Mouse (Mus musculus) frontal cortex, postnatal 10 days (tissue): ENCODE results near the gene Fgf12.

Source experiments
- DNase-seq, 2 experiments: peaks; one replicate each; pipeline ENCODE4 v3.0.0; 2022; ENCODE audit warnings: low spot score in 2 of 2, mixed read lengths in 1 of 2

Fgf12 gene

DNA sequence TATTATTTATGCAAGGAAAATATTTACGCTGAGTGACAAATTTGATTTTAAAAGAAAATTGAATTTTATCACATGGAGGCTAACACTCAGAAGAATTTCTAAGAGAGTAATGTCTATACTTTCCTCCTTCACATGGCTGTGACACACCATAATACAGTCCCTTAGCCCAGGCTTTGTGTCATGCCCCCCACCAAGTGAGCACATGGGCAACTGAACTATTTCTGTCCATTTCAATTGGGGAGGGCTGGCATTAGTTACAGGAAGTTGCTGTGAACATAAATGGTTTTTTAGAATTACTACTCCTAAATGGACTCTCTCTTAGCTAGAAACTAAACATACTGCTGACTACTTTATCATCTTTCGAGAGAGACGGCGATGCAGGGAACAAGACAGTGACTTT, 276.2 kb downstream of the Fgf12 start:
- no peak for DNase-seq

DNA sequence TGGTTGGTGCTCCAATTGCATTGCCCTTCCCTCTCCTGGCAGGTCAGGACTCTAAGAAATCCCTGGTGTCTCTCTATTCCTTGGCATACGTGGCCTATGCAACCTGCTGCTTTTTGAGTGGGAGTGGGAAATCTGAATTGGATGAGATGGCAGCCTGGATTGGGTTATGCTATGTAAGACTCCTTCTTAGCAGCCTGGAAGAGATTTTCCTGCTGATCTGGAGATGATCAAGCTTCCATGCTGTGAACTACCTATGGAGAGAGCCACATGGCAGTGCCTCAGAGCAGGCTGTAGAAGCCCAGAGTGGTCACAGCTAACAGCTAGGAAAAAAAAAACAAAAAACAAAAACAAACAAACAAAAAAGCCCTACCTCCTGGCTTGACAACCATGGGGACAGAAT, 277.3 kb downstream of the Fgf12 start:
- DNase-seq: no peak

DNA sequence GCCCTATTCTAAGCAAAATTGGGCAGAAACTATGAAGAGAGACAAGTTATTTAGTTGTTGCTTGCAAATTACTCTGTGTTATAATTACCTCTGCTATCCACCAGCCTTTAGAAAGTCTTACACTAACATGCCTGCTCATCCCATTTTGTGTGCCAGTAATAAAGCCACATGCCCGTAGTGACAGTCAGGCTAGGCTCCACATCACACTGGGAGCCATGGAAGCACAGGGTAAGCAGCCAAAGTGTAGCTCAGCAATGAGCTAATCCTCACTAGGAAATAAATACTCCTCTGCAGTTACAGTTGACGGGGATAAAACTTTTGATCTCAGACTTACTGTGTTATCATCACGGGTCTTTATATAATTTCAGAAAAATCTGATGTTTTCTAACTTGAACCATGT, 298.0 kb downstream of the Fgf12 start:
- no peak for DNase-seq

DNA sequence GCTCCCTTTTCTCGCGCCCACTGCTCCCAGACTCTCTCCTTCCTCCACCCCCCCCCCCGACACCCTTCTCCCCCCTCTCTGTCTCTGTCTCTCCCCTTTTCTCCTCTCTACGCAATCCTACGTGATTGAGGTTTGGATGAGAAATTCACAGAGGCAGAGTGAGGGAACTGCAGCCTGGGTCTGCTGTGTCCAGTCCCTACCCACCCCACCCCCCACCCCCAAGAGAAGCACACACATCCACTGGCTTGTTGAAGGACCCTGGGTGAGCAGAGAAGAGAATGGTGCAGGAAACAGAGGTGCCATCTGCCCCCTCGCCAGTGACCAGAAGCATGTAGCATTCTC, 305.8 kb downstream of the Fgf12 start:
- DNase-seq: peak in 1 of 2 experiments; percentile 9

DNA sequence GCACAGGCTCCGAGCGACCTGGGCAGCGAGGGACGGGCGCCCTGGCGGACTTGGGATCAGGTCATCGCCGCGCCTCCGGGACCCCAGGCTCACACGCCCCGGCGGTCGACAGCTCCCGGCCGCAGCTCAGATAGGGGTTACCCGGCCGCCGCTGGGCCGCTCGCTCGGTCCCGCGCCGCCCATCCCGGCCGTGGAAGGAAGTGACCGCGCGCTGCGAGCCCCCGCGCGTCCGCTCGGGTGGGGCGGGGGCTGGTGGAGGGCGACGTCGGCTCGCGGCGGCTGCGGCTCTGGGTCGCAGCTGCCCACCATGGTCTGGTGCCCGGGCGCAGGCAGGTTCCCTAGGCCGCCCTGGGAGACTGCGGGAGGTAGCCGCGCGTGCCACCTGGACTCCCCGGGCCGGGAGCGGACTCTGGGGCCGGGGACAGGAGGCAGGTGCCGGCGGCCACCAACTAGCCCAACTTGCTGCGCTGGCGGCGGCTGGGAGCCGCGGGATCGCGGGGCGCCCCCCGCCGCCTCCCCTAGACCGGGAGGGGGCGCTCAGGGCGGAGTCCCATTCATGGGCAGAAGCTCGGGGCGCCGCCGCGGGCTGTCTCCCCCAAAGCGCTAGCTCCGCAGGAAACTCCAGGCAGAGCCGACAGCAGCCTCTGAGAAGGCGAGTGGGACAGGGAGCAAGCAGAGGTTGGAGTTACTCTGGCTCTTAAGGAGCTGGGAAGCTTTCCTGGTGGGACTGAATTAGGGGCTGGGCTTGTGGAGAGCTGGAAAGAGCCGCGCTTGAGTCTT, 306.3 kb downstream of the Fgf12 start:
- peak; percentile 34 to 70 for DNase-seq

DNA sequence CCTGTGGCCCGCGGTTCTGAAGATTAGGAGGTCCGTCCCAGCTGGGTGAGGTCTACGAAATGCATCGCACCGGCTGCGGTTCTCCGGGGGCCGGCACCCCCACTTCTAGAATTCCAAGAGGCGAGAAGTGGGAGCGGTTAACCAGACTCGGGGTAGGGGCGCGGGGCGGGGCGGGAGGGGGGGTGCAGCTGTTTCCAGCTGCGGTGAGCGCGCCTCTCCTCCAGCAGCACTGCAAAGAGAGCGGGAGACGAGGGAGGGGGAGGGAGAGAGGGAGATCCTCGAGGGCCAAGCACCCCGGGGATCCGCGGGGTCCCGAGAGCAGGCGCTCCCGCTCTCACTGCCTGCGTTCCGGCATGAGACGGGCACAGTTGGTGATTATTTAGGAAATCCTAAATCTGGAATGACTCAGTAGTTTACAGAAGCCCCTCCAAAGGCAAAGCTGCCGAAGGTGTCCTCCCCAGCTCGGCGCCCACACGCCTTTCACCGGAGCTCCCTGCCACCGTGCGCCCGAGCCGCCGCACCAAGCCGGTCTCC, 307.0 kb downstream of the Fgf12 start:
- DNase-seq: peak; percentile 18 to 47

DNA sequence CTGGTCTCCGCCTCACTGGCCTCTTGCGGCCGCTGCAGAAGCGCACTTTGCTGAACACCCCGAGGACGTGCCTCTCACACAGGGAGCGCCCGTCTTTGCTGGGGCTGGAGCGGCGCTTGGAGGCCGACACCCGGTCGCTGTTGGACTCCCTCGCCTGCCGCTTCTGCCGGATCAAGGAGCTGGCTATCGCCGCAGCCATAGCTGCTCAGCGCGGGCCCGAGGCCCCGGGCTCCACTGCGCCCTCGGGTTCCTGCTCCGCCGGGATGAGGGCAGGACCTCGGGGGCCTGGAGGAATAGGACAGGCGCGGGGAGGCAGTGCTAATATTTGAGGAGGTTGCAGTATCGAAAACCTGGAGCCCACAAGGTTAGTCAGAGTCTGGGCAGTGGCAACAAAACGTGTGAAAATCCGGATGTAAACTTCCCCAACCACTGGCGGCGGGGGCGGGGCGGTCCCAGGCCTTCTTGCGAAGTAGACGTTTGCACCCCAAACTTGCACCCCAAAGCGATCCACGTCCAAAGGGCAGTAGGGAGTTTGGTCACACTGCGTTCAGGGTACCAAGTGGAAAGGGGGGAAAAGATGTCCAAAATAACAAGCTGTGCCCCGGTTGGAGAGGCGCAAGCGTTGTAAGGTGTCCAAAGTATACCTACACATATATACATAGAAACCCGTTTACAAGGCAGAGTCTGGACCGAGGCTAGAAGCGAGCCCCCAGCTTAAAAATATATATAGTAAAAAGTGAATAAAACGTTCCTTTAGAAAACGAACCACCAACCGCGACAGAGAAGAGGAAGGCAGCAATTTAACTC, 307.7 kb downstream of the Fgf12 start:
- DNase-seq: peak in 1 of 2 experiments; percentile 43

DNA sequence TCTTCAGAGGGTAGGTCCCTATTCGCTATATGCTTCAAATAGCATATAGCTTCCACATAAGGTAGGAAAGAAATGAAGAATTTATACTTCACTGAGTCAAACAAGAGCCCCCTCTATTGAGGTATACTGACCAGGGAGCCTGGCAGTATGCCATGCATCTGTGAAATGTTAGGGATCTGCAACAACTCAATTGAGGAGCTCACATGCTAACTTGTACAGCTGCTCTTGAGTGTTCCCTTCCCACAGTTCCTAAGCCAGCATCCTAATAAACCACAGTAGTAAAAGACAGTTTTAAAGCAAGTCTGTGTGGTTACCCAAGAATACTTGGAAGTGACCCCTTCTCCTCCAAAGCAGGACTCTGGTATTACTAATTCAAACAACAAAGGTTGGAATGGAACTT, 331.3 kb downstream of the Fgf12 start:
- no peak for DNase-seq

DNA sequence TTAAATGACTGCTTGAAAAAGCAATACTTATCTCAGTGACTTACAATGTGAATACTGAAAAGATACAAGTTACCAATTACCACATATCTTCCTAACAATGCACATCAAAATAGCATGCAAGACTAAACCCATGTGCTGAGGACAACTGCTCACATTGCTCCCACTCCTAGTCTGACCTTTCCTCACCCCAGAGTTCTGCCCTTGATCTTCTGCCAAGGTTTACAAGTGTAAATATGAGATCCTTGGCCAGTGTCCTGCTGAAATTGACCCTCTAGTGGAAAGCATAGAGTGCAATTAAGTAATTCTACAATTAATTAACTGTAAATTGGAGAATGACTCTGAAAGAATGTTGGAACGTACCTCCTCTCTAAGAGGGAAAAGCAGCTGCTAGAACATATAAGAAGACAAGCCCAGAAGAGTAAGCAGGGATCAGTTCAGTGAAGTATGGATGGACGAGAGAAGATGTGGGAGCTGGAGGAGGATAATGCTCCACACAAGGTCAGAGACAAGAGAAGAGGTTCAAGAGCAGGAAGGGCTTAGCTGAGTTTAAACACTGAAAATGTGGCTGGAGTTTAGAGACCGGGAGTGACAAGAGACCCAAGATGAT, 333.1 kb downstream of the Fgf12 start:
- DNase-seq: no peak

DNA sequence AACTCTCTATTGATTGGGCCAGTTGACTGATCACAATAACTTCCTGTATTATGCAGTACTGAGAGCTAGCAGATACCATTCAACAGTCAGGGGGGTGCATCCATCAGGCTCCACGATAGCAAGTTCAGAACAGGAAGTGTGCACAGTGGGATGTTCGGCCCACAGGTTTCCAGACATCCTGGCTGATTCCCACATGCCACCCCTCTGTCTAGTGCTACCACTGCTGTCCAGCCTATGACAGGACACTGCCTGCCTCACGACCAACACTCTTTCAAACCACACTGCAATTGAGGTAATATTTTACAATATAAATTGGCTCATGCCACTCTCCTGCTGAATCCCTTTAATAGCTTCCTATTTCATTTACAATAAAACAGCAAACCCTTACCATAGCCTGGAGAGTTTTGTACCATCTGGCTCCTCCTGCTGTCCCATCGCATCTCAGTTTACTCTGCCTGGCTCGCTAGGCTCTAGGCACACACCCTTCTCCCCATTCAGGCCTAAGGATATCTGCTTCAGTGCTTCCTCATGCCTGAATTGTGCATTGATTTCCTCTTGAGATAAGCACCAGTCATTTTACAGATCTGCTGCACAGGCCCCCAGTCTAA, 341.6 kb downstream of the Fgf12 start:
- DNase-seq: no peak

DNA sequence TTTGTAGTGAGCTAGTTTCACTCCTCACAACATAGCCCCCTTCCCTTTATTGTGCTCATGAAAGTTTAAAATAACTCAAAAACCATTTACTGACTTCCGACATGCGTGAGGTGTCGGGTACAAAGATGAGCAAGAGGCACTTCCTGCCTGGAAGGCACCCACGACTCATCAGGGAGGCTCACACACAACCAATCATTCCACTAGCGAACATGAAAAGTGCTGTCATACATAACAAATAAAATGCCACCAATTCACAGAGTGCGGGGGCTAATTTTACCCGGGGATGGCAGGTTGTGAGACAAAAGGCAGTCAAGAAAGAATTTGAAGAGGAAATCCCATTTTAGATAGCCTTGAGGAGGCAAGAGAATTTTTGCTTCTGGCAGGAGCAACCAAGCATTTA, 344.6 kb downstream of the Fgf12 start:
- DNase-seq: no peak

DNA sequence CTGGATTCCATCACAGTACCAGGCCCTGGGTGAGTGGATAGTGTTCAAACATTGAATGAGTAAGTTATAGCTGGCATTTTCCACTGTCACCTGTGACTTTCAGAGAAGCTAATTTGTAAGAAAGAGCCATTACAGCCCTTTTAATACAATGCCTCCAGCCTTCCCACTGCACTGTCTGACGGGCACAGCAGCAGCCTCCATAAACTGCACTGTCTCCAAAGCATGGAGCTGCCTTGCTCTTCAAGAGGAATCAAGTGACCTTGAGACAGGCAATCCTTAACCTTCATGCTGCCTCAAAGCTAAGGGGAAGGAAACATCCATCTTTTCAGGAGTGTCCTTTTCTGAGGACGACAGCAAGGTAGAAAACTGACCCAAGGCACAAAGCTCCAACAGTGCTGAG, 345.0 kb downstream of the Fgf12 start:
- no peak for DNase-seq

DNA sequence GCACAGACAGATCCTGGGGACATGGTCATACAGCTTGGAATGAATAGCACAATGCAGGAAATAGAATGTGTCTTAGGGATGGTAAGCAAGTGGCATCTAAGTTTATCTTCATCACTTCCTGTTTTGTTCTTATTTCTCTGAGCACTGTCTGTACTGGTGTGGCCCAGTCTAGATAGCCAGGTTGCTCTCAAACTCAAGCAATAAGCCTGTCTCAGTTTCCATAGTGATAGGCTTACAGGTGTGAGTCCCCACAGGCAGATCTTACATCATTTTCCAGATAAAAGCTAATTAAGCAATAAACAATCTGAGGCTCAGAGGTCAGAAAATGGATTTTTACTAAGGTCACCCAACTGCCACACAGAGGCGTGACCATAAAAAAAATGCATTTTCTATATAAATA, 348.7 kb downstream of the Fgf12 start:
- no peak for DNase-seq

DNA sequence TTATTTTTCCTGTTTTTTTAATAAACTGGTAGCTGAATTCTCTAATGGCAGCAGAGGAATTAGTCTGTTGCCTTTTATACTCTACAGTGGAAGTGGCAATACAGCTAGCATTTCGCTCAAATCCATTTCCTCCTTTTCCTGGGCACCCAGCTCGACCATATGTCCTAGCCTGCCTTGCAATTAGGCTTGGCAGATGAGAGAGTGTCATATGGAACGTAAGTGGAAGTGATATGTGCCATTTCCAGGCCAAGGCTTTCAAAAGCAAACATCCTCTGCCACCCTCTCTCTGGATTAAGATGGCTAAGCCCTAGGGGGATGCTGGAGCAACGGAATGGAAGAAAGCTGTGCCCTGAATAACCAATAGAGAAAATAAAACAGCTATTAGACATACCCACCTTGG, 350.2 kb downstream of the Fgf12 start:
- DNase-seq: no peak

DNA sequence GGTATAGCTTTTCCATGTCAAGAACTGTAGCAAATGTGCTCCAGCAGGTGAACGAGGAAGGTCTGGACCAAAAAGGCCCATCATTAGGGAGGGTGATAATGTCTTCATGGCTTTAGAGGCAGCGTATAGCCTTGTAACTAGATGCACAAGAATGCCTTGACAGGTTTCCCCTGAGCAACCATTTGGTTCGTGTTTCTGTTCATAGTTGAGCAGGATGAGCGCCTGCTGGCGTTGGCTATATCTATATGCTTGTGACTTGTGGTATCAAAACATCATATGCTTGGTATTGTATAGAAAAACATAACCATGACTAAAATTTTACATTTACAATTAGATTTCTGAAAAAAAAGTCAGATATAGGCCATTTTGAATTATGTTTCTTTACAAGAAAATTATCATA, 361.6 kb downstream of the Fgf12 start:
- DNase-seq: no peak

DNA sequence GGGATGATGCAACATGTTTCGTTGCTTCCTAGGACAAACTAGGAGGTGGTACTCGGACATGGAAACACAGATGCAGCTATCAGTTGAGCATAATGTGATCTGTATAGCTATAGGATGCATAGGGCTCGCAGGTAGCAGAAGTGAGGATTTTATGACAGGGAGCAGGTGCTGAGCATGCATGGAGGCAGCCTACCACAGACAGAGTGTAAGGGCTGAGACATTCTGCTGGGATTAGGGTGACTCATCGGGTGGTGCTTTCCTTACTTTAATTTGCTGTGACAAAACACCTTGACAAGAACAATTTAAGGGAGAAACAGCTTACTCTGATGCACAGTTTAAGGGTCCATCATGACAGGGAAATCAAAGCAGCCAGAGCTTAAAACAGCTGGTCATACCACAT, 363.8 kb downstream of the Fgf12 start:
- DNase-seq: no peak

DNA sequence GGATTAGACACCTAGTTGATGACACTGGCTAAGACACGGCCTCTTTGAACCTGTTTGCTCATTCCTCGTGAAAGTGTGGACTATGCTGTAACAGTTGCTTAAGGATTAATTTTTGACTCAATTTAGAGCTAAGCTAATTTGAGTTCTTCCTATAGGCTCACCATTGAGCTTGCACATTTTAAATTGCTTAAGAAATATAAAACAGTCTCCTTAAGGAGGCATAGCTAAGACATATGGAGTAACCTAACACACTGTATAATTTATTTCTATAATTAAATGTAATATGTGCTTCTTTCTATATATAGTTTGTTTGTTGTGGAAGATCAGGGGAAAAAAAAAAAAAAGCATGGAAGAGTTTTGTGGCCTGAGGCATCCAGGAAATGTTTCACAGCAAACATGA, 378.1 kb downstream of the Fgf12 start:
- DNase-seq: no peak

DNA sequence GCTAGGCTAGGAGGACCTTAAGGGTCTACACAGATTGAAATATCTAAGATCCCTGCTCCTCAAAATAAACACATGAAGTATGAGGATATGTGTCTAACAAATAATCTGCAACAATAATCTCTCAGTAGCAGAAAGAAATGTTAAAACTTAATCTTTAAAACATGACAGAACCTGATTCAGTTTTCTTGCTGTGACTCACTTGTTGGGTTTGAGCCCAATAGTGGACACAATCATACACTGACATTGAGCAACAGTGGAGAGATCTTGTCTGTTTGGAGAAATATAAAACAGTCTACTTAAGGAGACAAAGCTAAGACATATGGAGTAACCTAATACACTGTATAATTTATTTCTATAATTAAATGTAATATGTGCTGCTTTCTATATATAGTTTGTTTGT, 379.6 kb downstream of the Fgf12 start:
- DNase-seq: no peak

DNA sequence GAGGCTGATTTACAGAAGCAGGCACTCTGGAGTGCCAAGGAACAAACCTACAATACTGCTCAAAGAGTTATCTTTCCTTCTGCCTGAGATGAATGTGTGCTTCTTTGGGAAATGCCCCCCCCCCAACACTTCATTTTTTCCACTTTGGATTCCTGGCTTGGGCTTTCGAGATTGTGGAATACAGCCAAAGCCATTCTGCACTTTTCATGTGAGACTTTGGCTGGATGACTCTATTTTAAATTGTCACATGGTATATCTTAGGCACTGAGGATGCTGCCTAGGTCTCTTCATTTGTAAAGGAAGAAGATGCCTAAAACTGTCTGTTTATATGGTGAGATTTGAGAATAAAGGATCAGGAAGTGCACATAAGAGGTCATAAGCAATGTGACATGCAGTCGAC, 402.2 kb downstream of the Fgf12 start:
- DNase-seq: no peak

DNA sequence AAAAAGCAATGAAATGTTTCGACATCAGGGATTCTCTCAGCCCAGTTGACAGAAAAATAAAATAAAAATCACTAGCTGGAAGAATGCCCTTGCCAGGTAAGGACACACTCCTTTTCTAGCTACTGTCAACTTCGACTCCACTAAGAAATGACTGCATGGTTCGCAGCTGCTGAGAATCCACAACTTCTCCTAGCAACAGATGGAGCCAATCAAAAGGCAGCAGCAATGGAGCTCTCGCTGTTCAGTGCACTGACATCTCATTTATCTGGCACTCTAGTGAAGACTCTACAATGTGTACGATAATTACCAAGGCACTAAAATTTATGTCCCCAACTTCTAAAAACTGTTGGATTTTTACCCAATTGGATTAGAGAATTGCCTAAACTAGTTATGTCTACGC, 407.5 kb downstream of the Fgf12 start:
- DNase-seq: peak in 1 of 2 experiments; percentile 7

DNA sequence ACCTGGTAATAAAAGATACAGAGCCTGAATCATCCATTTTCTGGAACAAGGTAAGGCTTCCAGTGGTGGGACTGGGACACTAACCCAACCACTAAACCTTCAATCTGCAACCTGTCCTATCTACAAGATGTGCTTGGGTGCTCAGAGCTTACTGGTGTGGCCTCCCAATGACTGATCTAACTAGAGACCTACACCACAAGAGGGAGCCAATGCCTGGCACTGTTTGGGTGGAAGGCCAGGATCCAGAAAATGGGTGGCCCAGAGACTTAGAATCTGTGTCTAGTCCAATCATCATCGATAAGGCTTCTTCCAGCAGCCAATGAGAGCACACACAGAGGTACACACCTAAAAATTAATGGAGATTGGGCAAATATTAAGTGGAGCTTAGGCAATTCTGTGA, 414.9 kb downstream of the Fgf12 start:
- no peak for DNase-seq

DNA sequence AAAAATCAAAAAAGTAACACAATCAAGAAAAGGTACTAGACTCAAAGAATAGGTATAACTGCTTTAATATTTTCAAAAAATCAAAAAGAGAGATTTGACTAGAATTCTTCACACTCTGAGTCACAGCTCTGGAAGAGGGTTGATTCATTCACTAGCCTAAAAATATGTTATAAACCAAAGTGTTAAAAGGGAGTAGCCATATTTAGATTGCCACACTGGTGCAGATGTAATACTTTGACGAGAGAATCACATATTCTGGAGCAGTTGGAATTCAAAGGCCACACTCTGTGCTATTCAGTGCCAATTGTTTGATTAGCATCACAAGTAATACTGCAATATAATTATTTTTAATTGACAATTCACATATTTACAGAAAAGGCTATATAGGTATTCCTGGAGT, 416.2 kb downstream of the Fgf12 start:
- no peak for DNase-seq
